Mouse (Mus musculus): ENCODE data around the gene Zyg11a.
"Not testable (repeated sequence)": the region's sequence is repeated elsewhere in the genome, so short reads cannot be mapped to it uniquely, and the experiment has no call there.

The Zyg11a gene

DNA sequence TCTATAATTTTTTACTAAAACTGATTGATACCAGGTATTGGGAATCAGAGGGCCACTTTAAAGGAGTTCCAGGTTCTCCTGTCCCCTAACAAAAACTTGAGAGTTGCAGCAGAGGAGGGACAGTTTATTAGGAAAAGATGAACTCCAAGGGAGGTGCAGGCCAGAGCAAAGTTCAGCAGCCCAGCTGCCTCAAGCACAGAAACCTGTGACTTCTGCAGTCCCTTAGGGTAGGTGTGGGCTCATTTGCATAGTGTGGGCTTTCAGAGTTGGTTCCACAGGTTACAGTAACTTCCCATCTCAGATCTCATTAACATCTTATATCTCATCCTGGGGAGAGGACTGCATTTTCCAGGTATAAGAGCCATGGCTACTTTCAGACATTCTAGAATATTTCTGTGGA lies 74.1 kb downstream of the Zyg11a start:
- DNase-seq = no peak

DNA sequence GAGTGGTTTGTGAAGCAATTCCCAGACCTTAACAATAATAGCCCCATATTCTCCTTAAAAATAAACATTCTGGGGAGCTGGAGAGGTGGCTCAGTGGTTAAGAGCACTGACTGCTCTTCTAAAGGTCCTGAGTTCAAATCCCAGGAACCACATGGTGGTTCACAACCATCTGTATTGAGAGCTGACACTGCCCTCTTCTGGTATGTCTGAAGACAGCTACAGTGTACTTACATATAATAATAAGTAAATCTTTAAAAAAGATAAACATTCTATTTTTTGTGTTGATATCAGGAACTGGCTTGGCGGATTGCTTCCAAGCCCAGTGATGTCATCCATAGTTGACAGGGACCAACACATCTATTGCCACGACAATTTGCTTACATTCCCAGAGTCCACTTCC lies 74.7 kb downstream of the Zyg11a start:
- DNase-seq = not testable (repeated sequence)

DNA sequence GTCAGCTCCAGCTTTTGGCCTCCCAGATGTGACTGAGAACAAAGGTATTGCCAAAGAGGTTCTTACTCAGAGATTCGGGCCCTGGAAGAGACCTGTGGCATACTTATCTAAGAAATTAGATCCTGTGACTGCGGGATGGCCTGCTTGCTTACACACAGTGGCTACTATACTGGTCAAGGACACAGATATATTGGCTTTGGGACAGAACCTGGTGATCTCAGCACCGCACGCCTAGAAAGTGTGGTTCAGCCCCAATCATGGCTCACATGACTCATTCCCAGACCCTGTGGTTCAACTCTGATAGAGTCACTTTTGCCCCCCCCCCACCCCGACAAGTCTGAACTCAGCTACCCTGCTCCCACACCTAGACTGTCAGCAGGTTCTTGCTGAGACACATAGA lies 80.9 kb downstream of the Zyg11a start:
- no peak for DNase-seq

Data from liver (tissue).